In genomic region chr10:80533704-80534103, GRCm38 (mm10) we compare ENCODE assay signal across 9 mouse cellular contexts. TPM values are rescaled to one million over a fixed set of nuclear protein-coding genes. Genes with fewer than 3 reads are reported as not detected.
DNase-seq lines count a peak whose midpoint lies in the region; ATAC-seq and TF ChIP-seq lines count a peak whose summit lies in the region.
"Had no signal": no experiment of that assay in that cellular context is flagged by ENCODE, and none has a peak within 500 bp of the region (broad histone marks: within the 10 kb centered on the region; RNA-seq: fewer than 3 reads in every experiment).

No protein-coding gene starts in this region.

- no peak for TF ChIP-seq CTCF in lung, postnatal 0 days (IDR thresholded peaks at IDR 0.05)
- TF ChIP-seq CTCF in lung, adult 2 months (IDR thresholded peaks at IDR 0.05; ENCODE audit: insufficient read depth, low read length): no peak
- TF ChIP-seq CTCF in stomach, postnatal 0 days (IDR thresholded peaks at IDR 0.05; ENCODE audit: low read depth): no peak

- no peak for DNase-seq in lung, postnatal 0 days (ENCODE audit: low spot score)
- DNase-seq in lung, adult 2 months: no peak
- DNase-seq in c-Kit-negative CD71-positive TER-119-positive erythroid progenitor cells, embryonic 14.5 days (ENCODE audit: low read depth, low spot score): peak; percentile 73
- DNase-seq in liver, embryonic 11.5 days (ENCODE audit: low spot score): no peak
- DNase-seq in stomach, postnatal 0 days (ENCODE audit: low spot score): peak; percentile 69
- no peak for DNase-seq in cerebellum, adult 9-11 months
- DNase-seq in layer of hippocampus, adult 18-20 months (ENCODE audit: low spot score in 2 of 2): no peak
- no peak for DNase-seq in Muller cell, postnatal 12 days (ENCODE audit: inconsistent ontology term)

- ATAC-seq in lung, postnatal 0 days: peak; percentile 29; the same call in 1 of the 2 replicates
- peak; percentile 78 for ATAC-seq in liver, embryonic 11.5 days (replicated peaks; ENCODE audit: low FRiP score)
- peak; percentile 56 for ATAC-seq in stomach, postnatal 0 days (ENCODE audit: low FRiP score, low TSS enrichment)

- no peak for TF ChIP-seq EP300 in lung, postnatal 0 days (IDR thresholded peaks at IDR 0.05)
- TF ChIP-seq EP300 in stomach, postnatal 0 days (optimal IDR thresholded peaks at IDR 0.05): no peak

- H3K9me3 ChIP-seq in lung, postnatal 0 days (ENCODE audit: low read length): no peaks in the 10 kb centered on the region
- no peaks in the 10 kb centered on the region for H3K9me3 ChIP-seq in liver, embryonic 11.5 days (ENCODE audit: control insufficient read depth, low read length)
- H3K9me3 ChIP-seq in stomach, postnatal 0 days (ENCODE audit: control insufficient read depth, low read length): no peaks in the 10 kb centered on the region

- 15% methylated on average over 7 of the region's 7 CpGs for WGBS in lung, postnatal 0 days
- 15% methylated on average over 7 of the region's 7 CpGs for WGBS in lung, adult 2 months
- WGBS in liver, embryonic 11.5 days: 14% methylated on average over 7 of the region's 7 CpGs
- WGBS in stomach, postnatal 0 days: 12% methylated on average over 7 of the region's 7 CpGs

- no peak overlapping the region for H3K4me2 ChIP-seq in lung, postnatal 0 days (replicated peaks; ENCODE audit: low read depth, low read length)
- peak overlapping the region; percentile 34; the same call in 1 of the 2 replicates for H3K4me2 ChIP-seq in liver, embryonic 11.5 days
- no peak overlapping the region for H3K4me2 ChIP-seq in stomach, postnatal 0 days (replicated peaks; ENCODE audit: low read depth)

- TF ChIP-seq POLR2A in lung, adult 2 months (IDR thresholded peaks at IDR 0.05; ENCODE audit: borderline replicate concordance, extremely low read depth, low read depth, low read length): no peak

- no peaks in the 10 kb centered on the region for H3K36me3 ChIP-seq in lung, postnatal 0 days (ENCODE audit: insufficient read depth, low read length)
- no peaks in the 10 kb centered on the region for H3K36me3 ChIP-seq in liver, embryonic 11.5 days (ENCODE audit: control insufficient read depth, insufficient read depth, low read length)
- H3K36me3 ChIP-seq in stomach, postnatal 0 days (ENCODE audit: control insufficient read depth, insufficient read depth, low read length): no peaks in the 10 kb centered on the region

- H3K4me1 ChIP-seq in lung, postnatal 0 days (ENCODE audit: insufficient read depth, low read depth, low read length): no peaks in the 10 kb centered on the region
- no peaks in the 10 kb centered on the region; the same call in 1 of the 2 replicates for H3K4me1 ChIP-seq in lung, adult 2 months (ENCODE audit: control insufficient read depth, insufficient read depth, low read length)
- H3K4me1 ChIP-seq in liver, embryonic 11.5 days (replicated peaks; ENCODE audit: control insufficient read depth, insufficient read depth, low read length): peaks cover 39% of the 10 kb centered on the region
- H3K4me1 ChIP-seq in stomach, postnatal 0 days (replicated peaks; ENCODE audit: control insufficient read depth, insufficient read depth): no peaks in the 10 kb centered on the region

- no peak overlapping the region for H3K4me3 ChIP-seq in lung, postnatal 0 days (ENCODE audit: low read depth, low read length)
- H3K4me3 ChIP-seq in lung, adult 2 months (replicated peaks; ENCODE audit: extremely low read depth, low read depth, low read length): no peak overlapping the region
- H3K4me3 ChIP-seq in liver, embryonic 11.5 days (ENCODE audit: low read depth, low read length): no peak overlapping the region
- H3K4me3 ChIP-seq in stomach, postnatal 0 days (ENCODE audit: low read depth, low read length): no peak overlapping the region

- no peak overlapping the region for H3K9ac ChIP-seq in lung, postnatal 0 days (replicated peaks; ENCODE audit: low read depth)
- H3K9ac ChIP-seq in liver, embryonic 11.5 days (ENCODE audit: low read depth, low read length): 0 out of 2 replicates have a peak overlapping the region, but pooled peaks have one; percentile 8
- no peak overlapping the region for H3K9ac ChIP-seq in stomach, postnatal 0 days (ENCODE audit: low read length)

- H3K27ac ChIP-seq in lung, postnatal 0 days (ENCODE audit: low read length): no peak overlapping the region
- H3K27ac ChIP-seq in liver, embryonic 11.5 days (ENCODE audit: low read depth, low read length): peak overlapping the region; percentile 59; the same call in 1 of the 2 replicates
- H3K27ac ChIP-seq in stomach, postnatal 0 days (replicated peaks): no peak overlapping the region

- H3K27me3 ChIP-seq in lung, postnatal 0 days (replicated peaks; ENCODE audit: insufficient read depth, low read length): 0 out of 2 replicates have a peak, but pooled peaks cover 3% of the 10 kb centered on the region
- H3K27me3 ChIP-seq in liver, embryonic 11.5 days (replicated peaks; ENCODE audit: control insufficient read depth, insufficient read depth, low read length): peaks cover 3% of the 10 kb centered on the region
- no peaks in the 10 kb centered on the region; the same call in 1 of the 2 replicates for H3K27me3 ChIP-seq in stomach, postnatal 0 days (ENCODE audit: control insufficient read depth, insufficient read depth, low read length)

RNA-seq across cellular contexts. Expression of gene Atp8b3, which starts 5.2 kb away (rescaled TPM):
- polyA plus RNA-seq in lung, postnatal 0 days (2015; fragmentation: Nextera tagmentation; extraction: Ambion mirVana): 0.04 and 0.10 TPM in 2 replicates
- polyA plus RNA-seq in lung, adult 2 months (2012; rRNA removed): 0.08 and 0.11 TPM in 2 replicates
- 0.12 and 0.23 TPM in 2 replicates for polyA plus RNA-seq in liver, embryonic 11.5 days (2014; fragmentation: Nextera tagmentation; extraction: Ambion mirVana)
- 0.02 and 0.10 TPM in 2 replicates for polyA plus RNA-seq in stomach, postnatal 0 days (2015; fragmentation: Nextera tagmentation; extraction: Ambion mirVana)
- under 1 TPM; 0.18 to 0.22 TPM for total RNA-seq in layer of hippocampus, adult 18-20 months (2021)

RNA-seq across cellular contexts. Expression of gene Rexo1, which starts 27.7 kb away (rescaled TPM):
- polyA plus RNA-seq in lung, postnatal 0 days (2015; fragmentation: Nextera tagmentation; extraction: Ambion mirVana): 12.9 TPM in 2 replicates
- polyA plus RNA-seq in lung, adult 2 months (2012; rRNA removed): 61.8 and 62.7 TPM in 2 replicates
- 31.8 and 33.4 TPM in 2 replicates for polyA plus RNA-seq in liver, embryonic 11.5 days (2014; fragmentation: Nextera tagmentation; extraction: Ambion mirVana)
- 7.1 and 8.5 TPM in 2 replicates for polyA plus RNA-seq in stomach, postnatal 0 days (2015; fragmentation: Nextera tagmentation; extraction: Ambion mirVana)
- total RNA-seq in layer of hippocampus, adult 18-20 months (2021): 10 to 100 TPM; 44.8 to 48.1 TPM

RNA-seq across cellular contexts. Expression of gene Onecut3, which starts 39.1 kb away (rescaled TPM):
- polyA plus RNA-seq in lung, postnatal 0 days (2015; fragmentation: Nextera tagmentation; extraction: Ambion mirVana): not detected in 2 replicates
- polyA plus RNA-seq in lung, adult 2 months (2012; rRNA removed): not detected in 2 replicates
- polyA plus RNA-seq in liver, embryonic 11.5 days (2014; fragmentation: Nextera tagmentation; extraction: Ambion mirVana): 0.94 and 1.3 TPM in 2 replicates
- 0.01 and 0.02 TPM in 2 replicates for polyA plus RNA-seq in stomach, postnatal 0 days (2015; fragmentation: Nextera tagmentation; extraction: Ambion mirVana)
- total RNA-seq in layer of hippocampus, adult 18-20 months (2021): under 1 TPM in 1 of 2 experiments, not detected in 1; 0.07 TPM
- total RNA-seq: left cerebral cortex, postnatal 10 days had no signal

RNA-seq across cellular contexts. Expression of gene Klf16, which starts 43.4 kb away (rescaled TPM):
- 7.1 and 7.2 TPM in 2 replicates for polyA plus RNA-seq in lung, postnatal 0 days (2015; fragmentation: Nextera tagmentation; extraction: Ambion mirVana)
- 24.8 and 31.5 TPM in 2 replicates for polyA plus RNA-seq in lung, adult 2 months (2012; rRNA removed)
- 10.0 and 11.4 TPM in 2 replicates for polyA plus RNA-seq in liver, embryonic 11.5 days (2014; fragmentation: Nextera tagmentation; extraction: Ambion mirVana)
- 8.3 and 8.4 TPM in 2 replicates for polyA plus RNA-seq in stomach, postnatal 0 days (2015; fragmentation: Nextera tagmentation; extraction: Ambion mirVana)
- total RNA-seq in layer of hippocampus, adult 18-20 months (2021): 10 to 100 TPM; 57.3 to 62.1 TPM

RNA-seq across cellular contexts. Expression of gene Abhd17a, which starts 56.4 kb away (rescaled TPM):
- polyA plus RNA-seq in lung, postnatal 0 days (2015; fragmentation: Nextera tagmentation; extraction: Ambion mirVana): 105 and 106 TPM in 2 replicates
- 191 and 262 TPM in 2 replicates for polyA plus RNA-seq in lung, adult 2 months (2012; rRNA removed)
- polyA plus RNA-seq in liver, embryonic 11.5 days (2014; fragmentation: Nextera tagmentation; extraction: Ambion mirVana): 89.7 and 96.5 TPM in 2 replicates
- 92.5 and 103 TPM in 2 replicates for polyA plus RNA-seq in stomach, postnatal 0 days (2015; fragmentation: Nextera tagmentation; extraction: Ambion mirVana)
- total RNA-seq in layer of hippocampus, adult 18-20 months (2021): 100 to 1,000 TPM; 166 to 168 TPM

Comparison
In these comparisons a context has a peak if more than half of its experiments do, and no peak if none do; other contexts are left out.
1. DNase-seq: peak in c-Kit-negative CD71-positive TER-119-positive erythroid progenitor cells, embryonic 14.5 days (single experiment) and stomach, postnatal 0 days (single experiment); none in lung, postnatal 0 days (single experiment), lung, adult 2 months (single experiment), liver, embryonic 11.5 days (single experiment), cerebellum, adult 9-11 months (single experiment), layer of hippocampus, adult 18-20 months (0 of 2) and Muller cell, postnatal 12 days (single experiment).
2. Peak in every context shown above with its lines, with median percentiles within 50 percentile points of each other: ATAC-seq.